Mouse (Mus musculus): ENCODE measurements at regions not wholly inside any gene's neighbourhood (a gene's known extent, or its start where the extent isn't known, plus 50 kb on each side); places are given as distances from the start of the nearest gene placed in this dataset.
"Not testable (repeated sequence)": the region's sequence is repeated elsewhere in the genome, so short reads cannot be mapped to it uniquely, and the experiment has no call there.

DNA sequence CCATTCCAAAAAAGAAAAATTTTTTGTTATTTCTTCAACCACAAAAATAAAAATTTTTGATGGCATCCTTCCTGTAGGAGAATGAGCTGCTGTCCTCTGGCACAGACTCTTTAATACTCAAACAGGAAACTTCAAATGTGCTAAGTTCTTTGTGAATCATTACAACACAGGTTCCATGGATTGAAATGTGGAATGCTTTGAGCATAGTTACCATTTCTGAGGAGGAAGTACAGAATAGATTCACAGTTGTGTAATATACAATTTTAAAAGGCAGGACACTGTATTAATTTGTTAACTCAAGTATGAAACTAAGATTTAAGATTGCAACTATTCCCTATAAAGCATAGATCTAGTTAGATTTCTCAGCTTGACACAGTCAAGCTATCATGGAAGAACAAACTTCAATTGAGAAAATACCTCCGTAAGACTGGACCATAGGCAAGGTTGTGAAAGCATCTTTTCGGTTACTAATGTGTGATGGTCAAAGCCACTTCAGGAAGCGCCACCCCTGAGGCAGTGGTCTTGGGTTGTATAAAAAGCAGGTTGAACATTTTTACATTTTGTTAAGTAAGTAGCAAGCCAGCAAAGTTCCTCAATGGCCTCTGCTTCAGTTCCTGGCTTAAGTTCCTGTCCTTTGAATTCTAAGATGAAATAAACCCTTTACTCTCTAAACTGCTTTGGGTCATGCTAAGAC, 354.0 kb upstream of the B3galt2 start:
- Histone ChIP-seq H3K27ac (no peak overlapping the region), H3K27me3 (ENCODE audit: insufficient read depth, low read length) (no peaks in the 10 kb centered on the region), H3K4me1 (replicated peaks; ENCODE audit: insufficient read depth, low read length) (no peaks in the 10 kb centered on the region), H3K9me3 (replicated peaks; ENCODE audit: low read length) (no peaks in the 10 kb centered on the region), H3K4me2 (ENCODE audit: low read length) (no peak overlapping the region), H3K36me3 (ENCODE audit: insufficient read depth, low read length) (no peaks in the 10 kb centered on the region), H3K9ac (ENCODE audit: low read depth, low read length) (no peak overlapping the region), H3K4me3 (replicated peaks; ENCODE audit: low read depth, low read length) (no peak overlapping the region)
- no peak for DNase-seq (ENCODE audit: low spot score)
- no peak for ATAC-seq (replicated peaks; ENCODE audit: low FRiP score, low read depth)
- TF ChIP-seq CTCF (IDR thresholded peaks at IDR 0.05; ENCODE audit: low read depth) = no peak
- WGBS = 92% methylated on average over 3 of the region's 3 CpGs

DNA sequence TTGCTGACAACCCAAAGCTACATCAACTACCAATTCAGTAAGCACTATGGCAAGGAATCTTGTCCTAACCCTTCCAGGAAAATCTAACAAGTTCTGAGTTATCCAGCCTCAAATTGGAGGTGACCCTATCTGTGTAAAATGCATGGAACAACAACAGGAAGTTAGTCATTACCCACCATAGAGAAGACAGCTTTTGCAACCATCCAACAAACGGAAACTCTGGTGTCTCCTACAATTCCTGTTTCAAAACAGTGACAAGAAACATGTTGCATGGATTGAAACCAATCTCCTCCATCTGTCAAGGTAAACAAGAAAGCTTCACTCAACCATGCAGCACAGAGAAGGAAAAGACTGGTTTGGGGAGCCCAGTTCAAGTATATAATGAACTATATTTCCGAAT, 353.0 kb upstream of the B3galt2 start:
- Histone ChIP-seq H3K9me3 (replicated peaks; ENCODE audit: low read length) (no peaks in the 10 kb centered on the region), H3K4me3 (replicated peaks; ENCODE audit: low read depth, low read length) (no peak overlapping the region), H3K9ac (ENCODE audit: low read depth, low read length) (no peak overlapping the region), H3K27ac (no peak overlapping the region), H3K4me1 (replicated peaks; ENCODE audit: insufficient read depth, low read length) (no peaks in the 10 kb centered on the region), H3K4me2 (ENCODE audit: low read length) (no peak overlapping the region), H3K27me3 (ENCODE audit: insufficient read depth, low read length) (no peaks in the 10 kb centered on the region), H3K36me3 (ENCODE audit: insufficient read depth, low read length) (no peaks in the 10 kb centered on the region)
- no peak for TF ChIP-seq CTCF (IDR thresholded peaks at IDR 0.05; ENCODE audit: low read depth)
- DNase-seq (ENCODE audit: low spot score) = no peak
- 69% methylated on average over 2 of the region's 2 CpGs for WGBS
- ATAC-seq (replicated peaks; ENCODE audit: low FRiP score, low read depth) = no peak

DNA sequence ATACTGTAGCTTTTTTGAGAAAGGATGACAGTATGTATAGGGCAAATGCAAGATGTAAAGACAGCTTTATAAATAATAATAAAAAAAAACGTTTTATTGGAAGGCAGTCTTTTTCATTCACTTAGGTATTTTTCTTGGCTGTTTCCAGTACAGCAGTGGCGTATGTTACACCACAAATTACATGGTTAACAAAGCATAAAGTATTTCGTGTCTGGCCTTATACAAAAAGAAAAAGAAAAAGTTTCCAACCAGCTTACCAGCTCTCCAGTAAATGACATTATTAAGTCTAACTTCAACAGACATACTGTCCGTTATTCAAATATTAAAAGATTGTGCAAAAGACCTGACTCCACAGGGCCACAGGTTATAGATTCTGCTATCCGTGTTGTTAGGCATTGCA, 343.9 kb upstream of the B3galt2 start:
- 49% methylated on average over 5 of the region's 5 CpGs for WGBS
- no peak overlapping the region for H3K4me3 ChIP-seq (replicated peaks; ENCODE audit: low read depth, low read length)
- no peak for ATAC-seq (replicated peaks; ENCODE audit: low FRiP score, low read depth)
- H3K27me3 ChIP-seq (ENCODE audit: insufficient read depth, low read length) = no peaks in the 10 kb centered on the region
- peak; percentile 7 for DNase-seq (ENCODE audit: low spot score)
- no peaks in the 10 kb centered on the region for H3K4me1 ChIP-seq (replicated peaks; ENCODE audit: insufficient read depth, low read length)
- H3K4me2 ChIP-seq (ENCODE audit: low read length) = no peak overlapping the region
- no peaks in the 10 kb centered on the region for H3K9me3 ChIP-seq (replicated peaks; ENCODE audit: low read length)
- no peak overlapping the region for H3K9ac ChIP-seq (ENCODE audit: low read depth, low read length)
- no peak for TF ChIP-seq CTCF (IDR thresholded peaks at IDR 0.05; ENCODE audit: low read depth)
- H3K27ac ChIP-seq = no peak overlapping the region
- H3K36me3 ChIP-seq (ENCODE audit: insufficient read depth, low read length) = no peaks in the 10 kb centered on the region

DNA sequence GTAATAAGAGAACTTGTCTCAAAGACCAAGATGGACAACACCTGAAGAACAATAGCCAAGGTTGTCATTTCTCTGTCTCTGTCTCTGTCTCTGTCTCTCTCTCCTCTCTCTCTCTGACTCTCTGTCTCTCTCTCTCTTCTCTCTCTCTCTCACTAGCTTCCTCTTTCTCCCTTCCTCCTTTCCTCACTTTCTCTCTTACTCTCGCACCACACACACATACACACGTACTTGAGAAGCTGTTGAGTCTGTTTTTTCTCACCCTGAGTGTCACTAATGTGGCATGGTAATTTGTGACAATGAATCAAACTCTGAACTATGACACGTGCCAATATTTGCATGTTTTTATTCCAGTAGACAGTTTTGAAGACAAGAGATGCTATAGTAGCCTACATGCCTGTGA, 333.1 kb upstream of the B3galt2 start:
- Histone ChIP-seq H3K9ac (ENCODE audit: low read depth, low read length) (no peak overlapping the region), H3K4me3 (replicated peaks; ENCODE audit: low read depth, low read length) (no peak overlapping the region), H3K27ac (no peak overlapping the region), H3K36me3 (ENCODE audit: insufficient read depth, low read length) (no peaks in the 10 kb centered on the region), H3K9me3 (replicated peaks; ENCODE audit: low read length) (no peaks in the 10 kb centered on the region), H3K4me1 (replicated peaks; ENCODE audit: insufficient read depth, low read length) (no peaks in the 10 kb centered on the region), H3K4me2 (ENCODE audit: low read length) (no peak overlapping the region), H3K27me3 (ENCODE audit: insufficient read depth, low read length) (no peaks in the 10 kb centered on the region)
- TF ChIP-seq CTCF (IDR thresholded peaks at IDR 0.05; ENCODE audit: low read depth) = no peak
- no peak for ATAC-seq (replicated peaks; ENCODE audit: low FRiP score, low read depth)
- DNase-seq (ENCODE audit: low spot score) = no peak
- 71% methylated on average over 3 of the region's 3 CpGs for WGBS

DNA sequence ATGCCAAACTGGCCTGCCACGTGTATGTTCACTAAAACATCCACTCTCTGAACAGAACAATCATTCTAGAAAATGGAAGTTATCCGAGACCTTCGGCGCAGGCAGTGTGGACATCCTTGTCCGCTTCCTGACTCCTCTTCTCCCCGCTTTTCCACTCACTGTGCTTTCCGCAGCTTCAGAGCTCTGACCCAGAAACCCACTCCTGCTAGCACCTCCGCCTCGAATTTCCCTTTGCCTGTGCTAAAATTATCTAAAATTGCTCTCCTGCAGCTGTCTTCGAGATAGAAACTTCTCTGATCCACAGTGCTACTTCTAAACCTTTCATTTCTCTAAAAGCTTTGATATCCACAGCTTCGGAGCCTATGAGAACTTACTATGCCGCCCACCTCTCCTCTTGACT, 322.1 kb upstream of the B3galt2 start:
- TF ChIP-seq CTCF (IDR thresholded peaks at IDR 0.05; ENCODE audit: low read depth) = no peak
- H3K4me1 ChIP-seq (replicated peaks; ENCODE audit: insufficient read depth, low read length) = no peaks in the 10 kb centered on the region

DNA sequence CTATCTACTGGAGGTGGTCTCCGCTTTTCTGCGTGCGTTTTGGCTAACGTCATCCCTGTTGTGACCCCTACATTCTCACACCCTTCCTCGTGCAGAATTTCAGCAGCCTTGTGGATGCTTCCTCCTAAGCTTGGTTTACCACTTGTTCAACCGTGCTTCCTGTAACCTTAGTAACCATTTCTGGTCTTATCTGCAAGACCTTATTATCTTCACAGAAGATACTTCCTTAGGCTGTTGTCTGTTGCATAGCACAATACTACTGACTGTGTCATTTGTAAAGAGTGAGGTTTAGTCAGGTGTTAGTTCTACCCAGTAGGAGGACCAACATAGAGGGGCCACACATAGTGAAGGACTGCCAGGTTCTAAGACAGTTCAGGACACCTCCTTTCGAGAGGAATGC, 320.9 kb upstream of the B3galt2 start:
- H3K9me3 ChIP-seq (replicated peaks; ENCODE audit: low read length) = no peaks in the 10 kb centered on the region
- ATAC-seq (replicated peaks; ENCODE audit: low FRiP score, low read depth) = no peak
- H3K4me1 ChIP-seq (replicated peaks; ENCODE audit: insufficient read depth, low read length) = no peaks in the 10 kb centered on the region
- no peak for TF ChIP-seq CTCF (IDR thresholded peaks at IDR 0.05; ENCODE audit: low read depth)
- no peak overlapping the region for H3K27ac ChIP-seq
- no peaks in the 10 kb centered on the region for H3K27me3 ChIP-seq (ENCODE audit: insufficient read depth, low read length)
- WGBS = 89% methylated on average over 7 of the region's 7 CpGs
- no peak overlapping the region for H3K9ac ChIP-seq (ENCODE audit: low read depth, low read length)
- H3K36me3 ChIP-seq (ENCODE audit: insufficient read depth, low read length) = no peaks in the 10 kb centered on the region
- no peak overlapping the region for H3K4me2 ChIP-seq (ENCODE audit: low read length)
- no peak for DNase-seq (ENCODE audit: low spot score)
- H3K4me3 ChIP-seq (replicated peaks; ENCODE audit: low read depth, low read length) = no peak overlapping the region

More for the DNA sequence above, 322.1 kb upstream of the B3galt2 start:
- no peaks in the 10 kb centered on the region for H3K36me3 ChIP-seq (ENCODE audit: insufficient read depth, low read length)
- no peak overlapping the region for H3K4me3 ChIP-seq (replicated peaks; ENCODE audit: low read depth, low read length)
- H3K9me3 ChIP-seq (replicated peaks; ENCODE audit: low read length) = no peaks in the 10 kb centered on the region
- WGBS = 92% methylated on average over 12 of the region's 12 CpGs
- no peak overlapping the region for H3K9ac ChIP-seq (ENCODE audit: low read depth, low read length)
- DNase-seq (ENCODE audit: low spot score) (no peak), ATAC-seq (replicated peaks; ENCODE audit: low FRiP score, low read depth) (no peak)
- no peaks in the 10 kb centered on the region for H3K27me3 ChIP-seq (ENCODE audit: insufficient read depth, low read length)
- H3K27ac ChIP-seq = no peak overlapping the region
- no peak overlapping the region for H3K4me2 ChIP-seq (ENCODE audit: low read length)

DNA sequence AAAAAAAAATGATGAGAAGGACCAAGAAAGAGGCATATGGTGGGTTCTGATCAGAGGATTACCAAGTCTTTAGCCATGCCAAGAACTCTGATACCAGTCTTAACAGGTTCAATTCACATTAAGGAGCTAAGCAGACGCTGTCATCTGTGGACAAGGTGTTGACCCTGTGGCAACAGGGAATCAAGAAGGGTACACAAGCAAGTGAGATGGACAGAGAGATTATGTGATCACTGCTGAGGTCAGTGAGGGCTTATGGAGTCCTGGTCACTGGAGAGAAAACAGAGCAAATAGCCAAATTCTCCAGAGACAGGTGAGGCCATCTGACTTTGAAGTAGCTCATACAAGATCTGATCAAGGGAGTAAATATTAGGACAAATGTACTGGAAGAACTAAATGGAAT, 289.1 kb upstream of the B3galt2 start:
- WGBS = 68% methylated on average over 1 of the region's 1 CpGs
- ATAC-seq (replicated peaks; ENCODE audit: low FRiP score, low read depth) (no peak), DNase-seq (ENCODE audit: low spot score) (no peak)
- H3K4me1 ChIP-seq (replicated peaks; ENCODE audit: insufficient read depth, low read length) = no peaks in the 10 kb centered on the region
- no peak overlapping the region for H3K4me2 ChIP-seq (ENCODE audit: low read length)
- H3K9me3 ChIP-seq (replicated peaks; ENCODE audit: low read length) = no peaks in the 10 kb centered on the region
- H3K36me3 ChIP-seq (ENCODE audit: insufficient read depth, low read length) = no peaks in the 10 kb centered on the region
- no peak overlapping the region for H3K27ac ChIP-seq
- H3K27me3 ChIP-seq (ENCODE audit: insufficient read depth, low read length) = no peaks in the 10 kb centered on the region
- TF ChIP-seq CTCF (IDR thresholded peaks at IDR 0.05; ENCODE audit: low read depth) = no peak
- H3K9ac ChIP-seq (ENCODE audit: low read depth, low read length) = no peak overlapping the region
- no peak overlapping the region for H3K4me3 ChIP-seq (replicated peaks; ENCODE audit: low read depth, low read length)

DNA sequence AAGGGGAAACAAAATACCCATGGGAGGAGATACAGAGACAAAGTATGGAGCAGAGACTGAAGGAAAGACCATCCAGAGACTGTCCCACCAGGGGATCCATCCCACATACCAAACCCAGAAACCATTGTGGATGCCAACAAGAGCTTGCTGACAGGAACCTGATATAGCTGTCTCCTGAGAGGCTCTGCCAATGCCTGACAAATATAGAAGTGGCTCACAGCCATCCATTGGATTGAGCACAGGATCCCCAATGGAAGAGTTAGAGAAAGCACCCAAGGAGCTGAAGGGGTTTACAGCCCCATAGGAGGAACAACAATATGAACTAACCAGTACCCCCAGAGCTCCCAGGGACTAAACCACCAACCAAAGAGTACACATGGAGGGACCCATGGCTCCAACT, 280.2 kb upstream of the B3galt2 start:
- not testable (repeated sequence) for H3K4me1 ChIP-seq (replicated peaks; ENCODE audit: insufficient read depth, low read length); H3K27me3 ChIP-seq (ENCODE audit: insufficient read depth, low read length); H3K4me2 ChIP-seq (ENCODE audit: low read length); H3K36me3 ChIP-seq (ENCODE audit: insufficient read depth, low read length); H3K9me3 ChIP-seq (replicated peaks; ENCODE audit: low read length); H3K4me3 ChIP-seq (replicated peaks; ENCODE audit: low read depth, low read length); ATAC-seq (replicated peaks; ENCODE audit: low FRiP score, low read depth); DNase-seq (ENCODE audit: low spot score); H3K9ac ChIP-seq (ENCODE audit: low read depth, low read length); H3K27ac ChIP-seq

Measured in kidney, postnatal 0 days (tissue).